ENCODE assay signal across 9 mouse cellular contexts in genomic region chr3:95283589-95283941, GRCm38 (mm10). TPM values are rescaled to one million over a fixed set of nuclear protein-coding genes. Genes with fewer than 3 reads are reported as not detected.
DNase-seq lines count a peak whose midpoint lies in the region; ATAC-seq and TF ChIP-seq lines count a peak whose summit lies in the region.
"Had no signal": no experiment of that assay in that cellular context is flagged by ENCODE, and none has a peak within 500 bp of the region (broad histone marks: within the 10 kb centered on the region; RNA-seq: fewer than 3 reads in every experiment).

No protein-coding gene starts in this region.

- peak overlapping the region; percentile 97 for H3K27ac ChIP-seq in left cerebral cortex, adult 2 months
- H3K27ac ChIP-seq in embryonic facial prominence, embryonic 11.5 days (replicated peaks; ENCODE audit: low read depth, low read length): peak overlapping the region; percentile 90
- peak overlapping the region; percentile 92 for H3K27ac ChIP-seq in intestine, embryonic 14.5 days (ENCODE audit: low read depth)
- peak overlapping the region; percentile 90 for H3K27ac ChIP-seq in neural tube, embryonic 12.5 days

- intact Hi-C loops in left cerebral cortex, adult 2 months (cut with DNase I): loop anchor here (2.0 to 5.0 kb wide), 3 partner anchors 29 to 151 kb away; partner anchors contain the start of genes Arnt and Tnfaip8l2
- intact Hi-C loops in left cerebral cortex, postnatal 36 days (cut with DNase I): loop anchor here (2.0 kb wide), 1 partner anchor 55 kb away; the partner anchor contains the start of gene Cdc42se1

- H3K9me3 ChIP-seq in embryonic facial prominence, embryonic 11.5 days (replicated peaks; ENCODE audit: control insufficient read depth, low read length): no peaks in the 10 kb centered on the region
- H3K9me3 ChIP-seq in intestine, embryonic 14.5 days (ENCODE audit: control insufficient read depth, low read length): no peaks in the 10 kb centered on the region
- no peaks in the 10 kb centered on the region for H3K9me3 ChIP-seq in neural tube, embryonic 12.5 days

- no peaks in the 10 kb centered on the region for H3K36me3 ChIP-seq in embryonic facial prominence, embryonic 11.5 days (replicated peaks; ENCODE audit: control insufficient read depth, insufficient read depth, low read depth, low read length)
- peaks cover 14% of the 10 kb centered on the region for H3K36me3 ChIP-seq in intestine, embryonic 14.5 days (ENCODE audit: control insufficient read depth, insufficient read depth, low read length)
- H3K36me3 ChIP-seq in neural tube, embryonic 12.5 days: peaks cover 16% of the 10 kb centered on the region

- peaks cover 2% of the 10 kb centered on the region for H3K4me1 ChIP-seq in embryonic facial prominence, embryonic 11.5 days (ENCODE audit: control insufficient read depth, insufficient read depth, low read length)
- H3K4me1 ChIP-seq in intestine, embryonic 14.5 days (replicated peaks; ENCODE audit: control insufficient read depth, insufficient read depth, low read length): peaks cover 21% of the 10 kb centered on the region; the same call in 1 of the 2 replicates
- H3K4me1 ChIP-seq in neural tube, embryonic 12.5 days: peaks cover 21% of the 10 kb centered on the region

- H3K27me3 ChIP-seq in embryonic facial prominence, embryonic 11.5 days (ENCODE audit: control insufficient read depth, insufficient read depth, low read length): no peaks in the 10 kb centered on the region
- H3K27me3 ChIP-seq in intestine, embryonic 14.5 days (replicated peaks; ENCODE audit: control insufficient read depth, insufficient read depth, low read length): no peaks in the 10 kb centered on the region
- H3K27me3 ChIP-seq in neural tube, embryonic 12.5 days (replicated peaks): no peaks in the 10 kb centered on the region

- peak overlapping the region; percentile 84 for H3K9ac ChIP-seq in embryonic facial prominence, embryonic 11.5 days (replicated peaks; ENCODE audit: low read length)
- peak overlapping the region; percentile 80 for H3K9ac ChIP-seq in intestine, embryonic 14.5 days (ENCODE audit: low read length)
- H3K9ac ChIP-seq in neural tube, embryonic 12.5 days: peak overlapping the region; percentile 86

- no peak for ATAC-seq in embryonic facial prominence, embryonic 11.5 days (replicated peaks; ENCODE audit: insufficient number of reproducible peaks, low FRiP score, low TSS enrichment, low read depth)
- ATAC-seq in intestine, embryonic 14.5 days (replicated peaks; ENCODE audit: low FRiP score, low TSS enrichment, low read depth): no peak
- no peak for ATAC-seq in neural tube, embryonic 12.5 days (ENCODE audit: low FRiP score, low read depth)

- 3% methylated on average over 7 of the region's 7 CpGs for WGBS in embryonic facial prominence, embryonic 11.5 days
- under 1% methylated on average over 7 of the region's 7 CpGs for WGBS in intestine, embryonic 14.5 days
- under 1% methylated on average over 7 of the region's 7 CpGs for WGBS in neural tube, embryonic 12.5 days

- DNase-seq in left cerebral cortex, adult 2 months (ENCODE audit: extremely low spot score in 1 of 2, low spot score in 2 of 2): no peak
- no peak for DNase-seq in left cerebral cortex, adult 9 months (ENCODE audit: low spot score in 2 of 2)
- peak; percentile 14 for DNase-seq in embryonic facial prominence, embryonic 11.5 days (ENCODE audit: low spot score)
- DNase-seq in intestine, embryonic 14.5 days (ENCODE audit: low spot score): no peak
- no peak for DNase-seq in left cerebral cortex, postnatal 36 days (ENCODE audit: low spot score in 2 of 2)
- DNase-seq in ovary, postnatal 10 days (ENCODE audit: low spot score): no peak
- DNase-seq in left cerebral cortex, adult 11 months (ENCODE audit: low spot score): no peak

- peak overlapping the region; percentile 57 for H3K4me3 ChIP-seq in left cerebral cortex, adult 2 months
- H3K4me3 ChIP-seq in embryonic facial prominence, embryonic 11.5 days (ENCODE audit: low read depth, low read length): peak overlapping the region; percentile 68
- H3K4me3 ChIP-seq in intestine, embryonic 14.5 days (ENCODE audit: low read depth, low read length): peak overlapping the region; percentile 87
- H3K4me3 ChIP-seq in neural tube, embryonic 12.5 days: peak overlapping the region; percentile 64

- no peak for TF ChIP-seq CTCF in left cerebral cortex, adult 2 months (IDR thresholded peaks at IDR 0.05)

- peak overlapping the region; percentile 87 for H3K4me2 ChIP-seq in embryonic facial prominence, embryonic 11.5 days (ENCODE audit: low read depth, low read length)
- peak overlapping the region; percentile 84 for H3K4me2 ChIP-seq in intestine, embryonic 14.5 days (ENCODE audit: low read length)
- peak overlapping the region; percentile 72 for H3K4me2 ChIP-seq in neural tube, embryonic 12.5 days (replicated peaks)

RNA-seq across cellular contexts. Expression of gene Prune1, which starts 1.7 kb away (rescaled TPM):
- total RNA-seq in left cerebral cortex, adult 2 months (2021): 10 to 100 TPM; 22.1 to 23.5 TPM
- 25.9 and 28.2 TPM in 2 replicates for polyA plus RNA-seq in embryonic facial prominence, embryonic 11.5 days (2014; fragmentation: Nextera tagmentation; extraction: Ambion mirVana)
- 16.5 and 20.6 TPM in 2 replicates for polyA plus RNA-seq in intestine, embryonic 14.5 days (2014; fragmentation: Nextera tagmentation; extraction: Ambion mirVana)
- polyA plus RNA-seq in neural tube, embryonic 12.5 days (2016; fragmentation: Nextera tagmentation; extraction: Ambion mirVana): 34.9 and 36.1 TPM in 2 replicates
- total RNA-seq in left cerebral cortex, postnatal 36 days (2021): 10 to 100 TPM; 24.9 to 27.0 TPM

RNA-seq across cellular contexts. Expression of gene Mindy1, which starts 2.4 kb away (rescaled TPM):
- 10 to 100 TPM; 19.9 to 21.5 TPM for total RNA-seq in left cerebral cortex, adult 2 months (2021)
- 45.7 and 46.8 TPM in 2 replicates for polyA plus RNA-seq in embryonic facial prominence, embryonic 11.5 days (2014; fragmentation: Nextera tagmentation; extraction: Ambion mirVana)
- polyA plus RNA-seq in intestine, embryonic 14.5 days (2014; fragmentation: Nextera tagmentation; extraction: Ambion mirVana): 38.5 and 39.8 TPM in 2 replicates
- polyA plus RNA-seq in neural tube, embryonic 12.5 days (2016; fragmentation: Nextera tagmentation; extraction: Ambion mirVana): 51.3 and 51.5 TPM in 2 replicates
- total RNA-seq in left cerebral cortex, postnatal 36 days (2021): 10 to 100 TPM; 21.6 to 22.9 TPM

RNA-seq across cellular contexts. Expression of gene Anxa9, which starts 23.4 kb away (rescaled TPM):
- under 1 TPM; 0.61 to 1.00 TPM for total RNA-seq in left cerebral cortex, adult 2 months (2021)
- polyA plus RNA-seq in embryonic facial prominence, embryonic 11.5 days (2014; fragmentation: Nextera tagmentation; extraction: Ambion mirVana): 1.5 and 1.9 TPM in 2 replicates
- 1.5 and 1.6 TPM in 2 replicates for polyA plus RNA-seq in intestine, embryonic 14.5 days (2014; fragmentation: Nextera tagmentation; extraction: Ambion mirVana)
- polyA plus RNA-seq in neural tube, embryonic 12.5 days (2016; fragmentation: Nextera tagmentation; extraction: Ambion mirVana): 0.94 and 1.2 TPM in 2 replicates
- 1 to 10 TPM; 1.1 TPM for total RNA-seq in left cerebral cortex, postnatal 36 days (2021)

RNA-seq across cellular contexts. Expression of gene Cers2, which starts 31.0 kb away (rescaled TPM):
- total RNA-seq in left cerebral cortex, adult 2 months (2021): 10 to 100 TPM; 37.4 to 42.2 TPM
- 117 and 118 TPM in 2 replicates for polyA plus RNA-seq in embryonic facial prominence, embryonic 11.5 days (2014; fragmentation: Nextera tagmentation; extraction: Ambion mirVana)
- polyA plus RNA-seq in intestine, embryonic 14.5 days (2014; fragmentation: Nextera tagmentation; extraction: Ambion mirVana): 130 and 143 TPM in 2 replicates
- 104 and 110 TPM in 2 replicates for polyA plus RNA-seq in neural tube, embryonic 12.5 days (2016; fragmentation: Nextera tagmentation; extraction: Ambion mirVana)
- 10 to 100 TPM; 49.2 to 53.5 TPM for total RNA-seq in left cerebral cortex, postnatal 36 days (2021)

RNA-seq across cellular contexts. Expression of gene Bnipl, which starts 32.6 kb away (rescaled TPM):
- under 1 TPM; 0.61 to 0.87 TPM for total RNA-seq in left cerebral cortex, adult 2 months (2021)
- polyA plus RNA-seq in embryonic facial prominence, embryonic 11.5 days (2014; fragmentation: Nextera tagmentation; extraction: Ambion mirVana): 2.9 and 4.0 TPM in 2 replicates
- polyA plus RNA-seq in intestine, embryonic 14.5 days (2014; fragmentation: Nextera tagmentation; extraction: Ambion mirVana): 1.0 and 1.7 TPM in 2 replicates
- polyA plus RNA-seq in neural tube, embryonic 12.5 days (2016; fragmentation: Nextera tagmentation; extraction: Ambion mirVana): 0.28 TPM in 2 replicates
- under 1 TPM; 0.39 to 0.86 TPM for total RNA-seq in left cerebral cortex, postnatal 36 days (2021)
- total RNA-seq: adrenal gland, adult 2 months had no signal
- polyA plus RNA-seq: adrenal gland, adult 2 months had no signal
